Mouse (Mus musculus) cerebellum, postnatal 4 days (tissue): ENCODE data around the gene Macrod2.

Source experiments
- DNase-seq, 2 experiments: peaks; one replicate each; pipeline ENCODE4 v3.0.0; 2022; ENCODE audit warnings: low spot score in 2 of 2, mixed read lengths in 1 of 2

The Macrod2 gene

DNA sequence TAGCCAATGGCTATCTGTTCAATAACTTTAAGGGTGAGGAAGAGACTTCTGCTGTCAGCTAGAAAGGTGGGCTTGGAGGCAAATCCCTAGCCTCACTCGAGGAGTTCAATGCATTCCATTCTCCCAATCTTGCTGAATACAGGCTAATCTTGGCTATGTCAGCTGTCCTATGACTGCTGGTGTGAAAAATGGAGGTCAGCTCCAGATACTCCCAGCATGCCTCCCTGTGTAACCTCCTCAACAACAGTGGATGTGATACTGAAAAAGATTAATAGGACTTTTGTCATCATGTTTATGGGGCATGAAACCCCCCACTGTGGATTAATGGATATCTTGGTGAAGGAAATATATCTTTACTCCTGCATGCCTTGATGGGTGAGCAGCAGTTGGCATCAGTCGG lies 1774.5 kb downstream of the Macrod2 start:
- DNase-seq, result no peak

DNA sequence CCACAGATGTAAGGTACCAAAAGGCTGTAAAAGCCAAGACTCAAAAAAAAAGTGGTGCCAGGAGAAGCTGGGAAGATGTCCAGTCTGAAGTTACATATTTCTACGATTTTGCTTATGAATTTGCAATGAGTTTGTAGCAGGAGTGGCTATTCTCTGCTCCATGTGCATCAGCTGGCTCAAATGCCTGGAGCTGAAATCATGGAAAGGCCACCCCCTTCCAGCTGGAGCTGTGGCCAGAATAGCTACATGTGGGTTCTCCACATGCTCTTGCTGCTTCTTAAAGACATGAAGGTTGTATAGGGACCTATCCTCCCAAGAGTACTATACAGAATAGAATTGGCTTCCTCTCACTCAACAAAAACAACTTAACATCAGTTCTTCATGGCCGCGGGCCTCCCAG lies 1777.6 kb downstream of the Macrod2 start:
- no peak for DNase-seq

DNA sequence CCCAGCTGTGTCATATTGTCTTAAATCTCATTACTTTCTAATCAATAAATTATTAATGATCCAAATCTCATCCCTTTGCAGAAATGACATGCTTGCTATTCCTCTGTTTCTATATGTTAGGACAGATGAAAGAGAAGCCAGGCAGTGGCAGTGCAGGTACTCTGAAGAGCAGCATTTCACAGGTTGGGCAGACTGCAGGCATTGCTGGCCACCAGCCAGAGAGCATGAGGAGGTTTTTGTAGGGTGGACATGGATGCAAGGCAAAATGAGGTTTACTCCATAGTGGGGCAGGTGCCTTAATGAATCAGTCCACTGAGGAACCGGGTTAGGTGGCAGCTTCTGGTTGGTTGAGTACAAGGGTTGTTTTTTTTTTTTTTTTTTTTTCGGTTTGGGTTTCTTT lies 1778.9 kb downstream of the Macrod2 start:
- DNase-seq, result no peak

DNA sequence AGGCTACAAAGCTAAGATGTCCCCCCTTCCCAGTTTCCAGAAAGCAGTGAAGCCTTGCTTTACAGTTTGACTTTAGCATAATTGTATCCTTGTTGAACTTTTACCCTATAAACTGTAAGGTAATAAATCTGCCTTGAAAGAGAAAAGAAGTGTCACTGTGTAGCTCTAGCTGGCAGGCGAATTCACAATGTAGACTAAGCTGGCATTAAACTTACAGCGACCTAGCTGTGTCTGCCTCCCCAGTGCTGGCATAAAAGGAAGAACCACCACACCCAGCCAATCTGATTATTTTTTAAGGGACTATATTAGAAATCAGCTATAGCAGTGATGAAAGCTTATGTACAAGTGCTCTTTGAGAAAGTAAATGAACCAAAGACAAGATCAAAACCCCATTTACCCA lies 1791.8 kb downstream of the Macrod2 start:
- no peak for DNase-seq

DNA sequence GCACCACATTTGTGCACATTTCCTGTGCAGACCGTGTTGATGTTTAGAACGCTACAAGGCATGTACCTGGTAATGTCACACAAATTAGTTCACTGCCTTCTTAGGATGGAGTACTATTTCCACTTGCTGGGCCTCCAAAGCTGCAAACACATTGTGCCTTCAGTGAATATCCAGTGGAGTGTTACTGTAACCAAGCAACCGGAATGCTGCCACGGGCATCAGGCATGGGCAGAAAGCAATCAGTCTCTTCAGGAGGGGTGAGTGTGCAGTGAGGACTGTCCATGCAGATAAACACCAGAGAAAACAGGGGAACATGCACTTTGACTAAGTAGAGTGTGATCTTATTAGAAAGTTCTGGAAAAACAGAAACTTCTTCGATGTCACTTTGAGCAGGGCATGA lies 1792.3 kb downstream of the Macrod2 start:
- peak in 1 of 2 experiments; percentile 10 for DNase-seq

DNA sequence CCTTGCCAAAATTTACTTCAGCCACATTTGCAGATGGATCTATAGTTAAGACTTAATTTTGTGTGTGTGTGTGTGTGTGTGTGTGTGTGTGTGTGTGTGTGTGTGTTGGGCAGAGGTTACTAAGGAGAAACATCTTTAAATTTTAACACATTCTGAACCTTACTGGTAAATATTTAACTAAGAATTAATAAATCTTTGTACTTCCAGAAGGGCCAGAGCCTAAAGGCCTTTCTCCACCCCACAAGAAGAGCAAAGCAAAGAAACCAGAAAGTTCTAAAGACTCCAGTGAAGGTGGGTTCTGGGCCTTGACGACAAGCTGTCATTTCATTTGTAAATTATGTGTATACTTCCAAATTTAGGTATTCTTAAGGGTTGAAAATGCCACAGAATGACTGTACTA lies 1822.3 kb downstream of the Macrod2 start:
- no peak for DNase-seq

DNA sequence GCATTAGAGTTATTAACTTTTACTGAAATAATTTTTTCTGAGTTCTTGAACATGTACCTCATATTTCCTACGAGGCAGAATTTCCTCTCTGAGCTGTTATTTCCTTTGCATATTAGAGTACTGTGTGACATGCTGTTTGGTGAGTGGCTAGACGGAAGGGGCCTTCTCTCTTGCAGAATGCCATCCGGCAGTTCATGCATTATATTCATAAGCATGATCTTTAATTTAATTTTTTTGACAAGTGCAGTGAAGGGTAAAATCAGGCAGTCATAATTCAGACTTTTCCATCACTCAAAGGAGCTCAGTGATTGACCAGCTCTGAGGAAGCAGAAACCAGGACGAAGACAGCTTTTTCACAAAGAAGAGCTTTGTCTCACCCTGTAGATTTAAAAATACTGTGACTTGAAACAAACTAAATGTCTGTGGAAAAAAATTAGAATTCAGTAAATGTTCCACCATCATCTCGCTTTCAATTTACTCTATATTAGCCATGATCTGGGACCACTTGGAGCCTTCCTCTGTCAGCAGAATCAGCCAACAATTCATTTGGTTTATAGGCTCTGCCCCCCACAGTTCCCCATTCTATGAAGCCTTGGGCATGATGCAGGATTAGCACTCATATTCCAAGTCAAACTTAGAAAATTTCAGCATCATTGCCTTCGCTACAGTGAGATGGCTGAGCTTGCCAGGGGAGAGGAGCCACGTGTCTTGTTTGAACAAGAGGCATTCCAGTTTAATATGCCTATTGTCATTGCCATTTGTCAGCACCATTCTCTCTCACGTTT lies 1827.2 kb downstream of the Macrod2 start:
- no peak for DNase-seq

DNA sequence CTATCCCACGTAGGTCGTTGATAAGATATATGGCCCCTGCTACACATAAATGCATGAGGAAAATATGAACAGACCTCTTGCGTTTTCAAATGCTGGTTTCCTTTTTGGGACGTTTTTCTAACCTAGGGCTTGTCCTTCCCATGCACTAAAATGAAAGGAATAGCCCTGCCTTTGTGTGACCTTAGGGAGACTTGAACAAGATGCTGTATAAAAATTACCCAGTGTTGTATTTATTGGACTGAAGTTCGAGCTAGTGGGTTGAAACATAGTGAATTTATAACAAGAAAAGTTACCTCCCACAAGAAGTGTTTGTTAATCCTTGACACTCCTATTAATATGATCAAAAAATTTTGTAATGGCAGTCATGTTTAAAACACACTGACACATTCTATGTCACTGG lies 1827.8 kb downstream of the Macrod2 start:
- no peak for DNase-seq

DNA sequence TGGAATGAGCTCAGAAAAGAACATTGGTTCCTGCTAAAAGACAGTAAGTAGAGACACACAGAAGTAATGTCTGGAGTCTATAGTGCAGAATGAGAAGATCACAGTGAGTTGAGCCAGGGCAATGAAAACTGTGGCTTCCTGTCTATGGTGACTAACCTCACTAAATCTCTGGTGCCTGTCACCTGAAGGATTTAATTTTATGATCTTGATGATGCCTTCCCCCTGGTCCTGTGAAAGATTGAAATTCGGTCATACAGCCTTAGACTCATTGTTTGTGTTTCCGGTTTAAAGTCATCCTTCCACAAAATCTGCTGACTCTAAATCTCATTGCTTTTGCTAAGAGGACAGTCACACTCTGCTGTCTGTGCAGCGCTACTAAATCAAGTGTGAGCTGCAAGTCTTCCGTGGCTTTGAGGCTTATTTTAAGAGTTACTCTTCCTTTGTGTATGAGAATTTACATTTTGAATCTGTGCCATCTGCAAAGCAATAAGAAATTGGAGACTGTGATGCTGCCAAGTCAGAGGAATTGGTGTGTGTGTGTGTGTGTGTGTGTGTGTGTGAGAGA lies 1836.0 kb downstream of the Macrod2 start:
- no peak for DNase-seq

DNA sequence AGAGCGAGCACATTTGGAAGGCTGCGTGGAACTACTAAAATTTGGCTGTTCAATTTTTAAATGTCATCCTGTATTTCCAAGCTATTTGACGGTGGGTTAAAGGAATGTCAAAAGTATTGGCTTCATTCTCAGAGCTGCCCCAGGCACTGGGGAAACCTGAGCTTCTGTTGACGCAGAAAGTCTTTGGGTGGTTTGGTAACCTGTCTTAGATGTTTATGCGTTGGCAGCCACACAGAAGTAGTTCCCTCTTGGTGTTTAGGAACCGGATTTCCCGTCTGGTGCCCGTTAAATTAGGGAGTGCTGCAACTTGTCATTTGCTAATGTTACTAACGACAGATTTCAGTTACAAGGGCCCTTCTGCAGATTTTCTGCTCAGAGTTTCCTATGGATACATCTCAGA lies 1837.7 kb downstream of the Macrod2 start:
- DNase-seq, result no peak

DNA sequence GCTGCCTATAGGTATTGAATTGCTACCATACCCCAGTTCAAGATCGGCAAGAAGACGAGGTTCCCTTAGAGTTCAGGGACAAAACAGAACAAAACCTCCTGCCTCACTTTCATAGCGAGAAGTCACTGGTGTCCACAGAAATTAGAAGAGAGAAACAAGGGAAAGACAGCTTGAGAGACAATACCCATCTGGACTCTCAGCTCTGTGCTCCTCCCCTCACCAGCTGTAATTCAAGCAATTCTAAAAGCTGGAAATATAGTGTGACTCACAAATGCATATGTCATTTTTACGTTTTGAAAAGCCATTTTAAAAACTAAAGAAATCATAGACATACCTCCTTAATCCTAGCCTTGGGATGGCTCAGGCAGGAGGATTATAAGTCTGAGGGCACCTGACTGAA lies 1848.4 kb downstream of the Macrod2 start:
- DNase-seq, result no peak

DNA sequence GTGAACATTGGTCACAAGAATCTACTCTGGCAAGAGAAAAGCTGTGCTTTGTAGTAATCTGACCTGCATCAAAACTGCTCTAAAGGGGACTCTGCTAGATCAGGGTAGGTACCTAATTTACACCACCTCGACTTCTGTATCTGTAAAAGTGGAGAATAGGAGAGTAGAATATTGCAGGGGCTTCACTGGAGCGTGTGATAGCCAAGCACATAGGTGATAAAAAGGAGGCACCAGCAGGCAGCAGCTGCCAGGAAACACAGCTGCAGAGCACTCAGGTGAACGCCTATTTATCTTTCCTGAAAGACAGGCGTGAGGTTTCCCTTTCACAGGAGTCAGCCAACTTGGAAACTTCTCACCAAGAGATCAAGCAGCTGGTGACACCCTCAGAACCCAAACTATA lies 1855.3 kb downstream of the Macrod2 start:
- DNase-seq, result no peak

DNA sequence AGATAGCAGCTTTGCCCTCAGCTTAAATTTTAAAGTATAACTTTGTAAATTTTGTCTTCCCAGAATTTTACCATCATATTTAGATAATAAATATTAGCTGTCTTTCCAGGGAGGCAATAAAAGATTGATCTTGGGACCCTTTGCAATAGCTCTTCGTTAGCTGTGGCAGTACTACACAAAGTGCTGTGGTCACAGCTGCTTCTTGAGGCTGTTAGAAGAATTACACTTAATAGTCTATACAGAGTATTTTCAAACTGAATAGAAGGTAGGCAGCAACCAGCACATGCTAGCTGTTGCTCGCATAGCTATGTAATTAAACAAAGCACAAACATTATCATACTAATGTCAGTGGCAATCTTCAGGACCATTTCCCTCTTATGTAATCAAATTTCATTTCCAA lies 1856.4 kb downstream of the Macrod2 start:
- no peak for DNase-seq

DNA sequence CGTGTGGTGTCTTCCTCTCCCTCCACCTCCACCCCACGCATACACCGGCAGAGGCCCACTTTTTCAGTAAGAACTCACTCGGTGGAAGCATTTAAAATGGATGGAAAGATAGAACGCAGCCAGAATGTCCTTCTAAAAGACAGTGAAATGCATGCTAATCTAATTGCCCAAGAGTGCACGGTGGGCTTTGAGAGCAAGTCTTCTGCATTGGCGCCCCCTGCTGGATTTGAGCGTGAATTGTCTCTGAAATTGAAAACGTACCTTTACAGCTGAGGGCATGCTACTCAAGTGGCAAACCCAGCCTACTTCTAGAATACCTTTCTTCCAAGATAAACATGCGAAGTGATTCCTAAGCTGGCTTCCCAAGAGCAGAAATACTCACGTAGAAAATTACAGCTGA lies 1858.8 kb downstream of the Macrod2 start:
- DNase-seq, result peak; percentile 73 to 88

DNA sequence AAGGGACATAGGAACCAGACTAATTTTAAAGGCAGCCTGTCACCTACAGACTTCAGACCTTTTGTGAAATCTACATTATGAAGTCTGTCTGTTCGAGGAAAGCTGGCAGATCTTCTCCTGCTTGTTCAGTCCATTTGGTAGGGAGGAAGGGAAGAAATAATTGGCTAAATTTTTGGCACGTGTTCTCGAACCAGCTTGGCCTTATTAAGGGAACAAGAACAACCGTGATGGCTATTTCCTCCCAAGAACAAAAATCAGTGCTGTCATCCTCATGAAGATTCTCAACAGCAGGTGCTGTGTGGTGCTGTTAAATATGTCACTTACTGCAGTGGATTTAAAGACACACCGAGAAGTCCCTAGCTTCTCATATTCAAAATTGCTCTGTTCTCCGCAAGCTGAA lies 1859.5 kb downstream of the Macrod2 start:
- no peak for DNase-seq

DNA sequence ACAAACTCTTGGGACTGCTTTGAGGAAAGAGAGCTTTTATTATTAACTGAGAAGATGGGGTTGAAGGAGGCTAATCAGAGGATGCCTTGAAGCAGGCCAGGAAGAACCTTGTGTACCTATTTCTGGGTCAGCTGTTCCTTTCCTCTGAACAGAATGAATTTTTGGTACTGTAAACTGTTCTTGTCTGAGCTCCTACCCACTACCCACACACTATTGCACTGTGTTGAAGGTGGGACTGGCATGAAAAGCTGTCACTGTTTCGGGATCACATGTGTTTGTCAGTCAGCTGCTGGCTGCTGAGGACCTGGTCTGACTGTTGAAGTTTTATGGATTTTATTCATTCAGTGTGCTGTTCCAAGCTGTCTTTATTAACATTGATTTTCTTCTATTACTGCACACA lies 1862.4 kb downstream of the Macrod2 start:
- no peak for DNase-seq

DNA sequence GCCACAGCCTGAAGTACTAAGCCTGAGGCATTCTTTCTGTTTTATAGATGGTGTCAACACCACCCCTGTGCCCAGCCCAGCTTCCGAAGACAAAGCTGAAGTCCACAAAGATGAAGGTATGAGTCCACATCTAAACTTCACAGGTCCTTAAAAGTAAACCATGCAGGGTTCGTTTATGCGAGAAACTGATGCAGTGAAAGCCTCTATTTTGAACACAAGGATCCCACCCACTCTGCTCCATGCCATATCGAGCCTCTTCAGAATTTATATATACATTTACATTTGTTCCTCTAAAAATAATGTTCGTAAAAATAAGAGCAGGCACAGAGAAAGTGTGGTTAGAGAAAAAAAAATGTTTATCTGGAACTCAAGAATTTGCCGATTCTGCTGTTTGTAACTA lies 1865.9 kb downstream of the Macrod2 start:
- no peak for DNase-seq

DNA sequence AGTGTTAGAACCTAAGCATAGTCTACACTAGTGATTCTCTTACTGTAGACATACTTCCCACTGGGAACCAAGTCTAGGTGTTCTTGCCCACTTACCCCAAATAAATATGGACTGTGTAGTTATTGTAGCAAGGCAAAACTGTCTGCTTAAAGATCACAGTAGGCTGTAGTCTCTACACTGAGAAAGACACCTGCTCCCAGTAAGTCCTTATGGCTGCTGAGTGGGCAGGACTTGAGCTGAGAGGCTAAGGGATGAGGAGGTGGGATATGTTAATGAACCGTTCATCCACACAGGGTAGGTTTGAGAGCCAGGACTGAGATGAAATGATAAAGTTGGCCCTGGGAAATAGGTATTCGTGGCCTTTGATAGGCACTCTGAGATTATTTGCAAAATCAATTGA lies 1869.6 kb downstream of the Macrod2 start:
- DNase-seq, result no peak

DNA sequence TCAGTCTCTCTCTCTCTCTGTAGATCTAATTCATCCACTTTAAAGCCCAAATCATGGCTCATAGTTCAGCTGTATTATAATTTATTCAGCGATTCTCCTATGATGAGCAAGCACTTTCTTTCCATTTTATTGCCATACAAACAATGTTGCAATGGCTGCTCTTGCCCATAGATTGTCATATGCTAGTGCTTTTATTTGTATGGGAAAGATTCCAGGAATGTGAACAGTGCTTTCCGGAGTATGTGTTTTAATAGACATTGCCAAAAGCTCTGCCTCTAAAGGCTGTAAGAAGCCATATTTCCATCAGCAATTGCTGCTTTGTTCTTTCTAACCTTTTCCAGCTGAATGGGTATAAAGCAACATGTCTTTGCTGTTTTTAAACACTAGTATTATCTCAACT lies 1872.7 kb downstream of the Macrod2 start:
- no peak for DNase-seq

DNA sequence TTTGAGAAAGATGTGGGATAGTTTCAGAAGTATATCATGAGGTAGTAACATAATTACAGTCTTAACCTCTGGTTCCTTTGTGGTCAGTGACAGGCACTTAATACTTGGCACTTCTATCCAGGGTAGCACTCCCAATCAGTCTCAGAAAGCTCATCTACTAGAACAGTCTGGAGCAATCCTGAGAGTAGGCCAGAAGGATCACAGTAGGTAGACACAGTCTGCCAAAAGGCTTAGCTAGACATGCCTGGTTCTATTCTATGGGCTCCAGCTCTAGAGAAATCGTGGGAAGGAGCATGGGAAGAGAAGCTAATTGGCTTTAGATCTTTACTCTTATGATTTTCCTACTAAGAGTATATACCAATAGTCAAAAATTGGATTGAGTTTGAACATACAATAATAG lies 1891.7 kb downstream of the Macrod2 start:
- no peak for DNase-seq

DNA sequence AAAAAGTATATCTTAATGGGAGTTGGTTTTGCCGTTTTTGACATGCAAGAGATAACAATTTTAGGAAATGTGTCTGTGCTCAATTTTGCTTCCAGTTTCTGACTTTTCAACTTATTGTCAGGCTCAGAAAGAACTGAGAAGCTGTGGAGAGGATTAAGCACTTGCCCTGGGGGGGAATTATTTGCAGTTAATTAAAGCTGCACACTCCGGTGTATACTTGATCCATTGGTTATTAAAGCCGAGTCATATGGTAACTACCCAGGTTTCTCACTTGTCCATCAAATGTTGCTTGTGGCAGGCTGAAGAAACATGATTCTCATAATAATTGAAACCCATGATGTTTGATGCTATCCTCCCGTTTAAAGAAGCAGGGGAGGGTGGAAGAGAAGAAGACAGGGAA lies 1899.7 kb downstream of the Macrod2 start:
- DNase-seq, result no peak

DNA sequence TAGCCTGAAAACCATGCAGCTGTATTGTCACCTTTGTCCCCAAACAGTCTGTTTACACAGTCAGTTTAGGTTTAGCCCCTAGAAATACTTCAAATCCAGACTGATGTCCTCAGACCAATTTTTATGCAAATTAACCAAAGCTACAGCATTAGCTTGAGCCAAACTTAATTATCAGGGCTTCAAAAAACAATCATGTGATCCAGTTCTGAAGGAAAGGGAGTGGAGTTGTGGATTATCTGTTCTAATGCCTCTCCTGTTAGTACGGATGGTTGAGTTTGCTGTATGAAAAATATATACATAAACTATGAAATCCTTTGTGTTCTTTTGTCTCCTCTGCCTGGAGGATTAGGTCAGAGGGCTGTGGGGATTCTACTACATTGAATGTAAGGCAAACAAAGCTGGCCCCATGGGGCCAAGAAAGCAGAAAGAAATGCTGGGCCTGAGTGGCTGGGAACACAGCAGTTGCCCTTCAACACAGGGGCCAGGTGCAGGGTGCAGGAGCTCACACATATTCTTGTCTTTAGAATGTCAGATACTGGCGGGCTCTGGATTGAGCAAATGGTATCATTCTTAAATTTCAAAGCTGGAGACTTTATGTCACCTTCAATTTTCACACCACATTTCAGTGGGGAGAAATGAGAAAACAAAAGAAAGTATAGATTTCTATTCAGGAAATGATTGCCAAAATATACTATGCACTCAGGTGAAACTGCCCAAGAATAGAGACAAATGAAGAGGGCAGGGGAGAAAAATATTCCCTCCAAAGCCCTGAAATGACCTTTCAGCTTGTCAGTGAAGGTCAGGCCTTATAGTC lies 1908.2 kb downstream of the Macrod2 start:
- no peak for DNase-seq

DNA sequence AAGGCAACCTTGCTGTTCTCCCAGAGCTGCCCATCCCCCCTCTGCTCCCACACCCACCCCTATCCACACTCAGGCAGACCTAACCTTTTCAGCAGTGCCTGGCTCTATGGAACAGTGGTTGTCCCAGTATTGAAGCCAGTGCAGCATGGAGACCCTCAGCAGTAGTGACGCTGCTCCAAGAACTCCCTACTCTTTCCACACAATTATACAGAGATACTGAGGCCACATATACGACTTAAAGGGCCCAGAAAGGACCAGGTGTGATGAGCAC lies 1908.7 kb downstream of the Macrod2 start:
- no peak for DNase-seq
